Mouse (Mus musculus) CH12F3 (cell line): ENCODE data around the gene Vmn2r57.
"Not testable (repeated sequence)": the region's sequence is repeated elsewhere in the genome, so short reads cannot be mapped to it uniquely, and the experiment has no call there.

ENCODE experiments used
- in situ Hi-C: fragments of 300-500 bp; cut with MboI; formaldehyde crosslinking; loops from 2 replicates; pipeline ENCODE4 v1.14.3; 2020; ENCODE audit warnings: low sequenced_read_pairs

The Vmn2r57 gene

DNA sequence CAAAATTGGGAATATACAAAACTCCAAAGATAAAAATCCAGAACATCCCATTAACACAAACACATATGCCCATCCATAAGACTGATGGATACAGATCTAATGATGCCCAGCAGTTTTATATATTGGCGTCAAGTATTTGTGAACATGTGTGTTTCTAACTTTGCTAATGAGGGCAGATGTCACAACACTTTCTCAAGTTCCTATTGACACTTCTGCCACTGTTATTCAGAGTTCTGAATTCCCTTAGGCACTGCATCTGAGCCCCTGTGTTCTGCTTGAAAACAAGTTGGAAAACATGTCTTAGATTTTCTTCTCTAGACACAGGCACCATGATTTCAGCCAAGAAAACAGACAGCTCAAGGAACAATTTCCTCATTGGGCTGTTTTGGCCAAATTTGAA lies at the start of gene Vmn2r57:
Gene Vmn2r57 (minus strand): TSS at position 101 of the 400 bp plus-strand sequence.
- in situ Hi-C loops, result not testable (repeated sequence)

DNA sequence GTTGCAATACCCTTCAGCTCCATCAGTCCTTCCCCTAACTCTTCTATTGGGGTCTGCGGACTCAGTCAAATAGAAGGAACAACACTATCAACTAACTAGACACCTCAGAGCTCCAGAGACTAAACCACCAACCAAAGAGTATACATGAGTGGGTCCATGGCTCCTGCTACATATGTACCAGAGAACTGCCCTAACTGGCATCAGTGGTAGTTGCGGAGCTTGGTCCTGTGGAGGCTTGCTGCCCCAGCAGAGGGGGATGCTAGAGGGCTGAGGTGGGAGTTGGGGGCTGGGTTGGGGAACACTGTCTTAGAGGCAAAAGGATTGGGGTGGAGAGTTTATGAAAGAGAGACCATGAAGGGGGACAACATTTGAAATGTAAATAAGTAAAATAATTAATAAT lies 49.4 kb upstream of the Vmn2r57 start:
- in situ Hi-C loops, result no loop called here

DNA sequence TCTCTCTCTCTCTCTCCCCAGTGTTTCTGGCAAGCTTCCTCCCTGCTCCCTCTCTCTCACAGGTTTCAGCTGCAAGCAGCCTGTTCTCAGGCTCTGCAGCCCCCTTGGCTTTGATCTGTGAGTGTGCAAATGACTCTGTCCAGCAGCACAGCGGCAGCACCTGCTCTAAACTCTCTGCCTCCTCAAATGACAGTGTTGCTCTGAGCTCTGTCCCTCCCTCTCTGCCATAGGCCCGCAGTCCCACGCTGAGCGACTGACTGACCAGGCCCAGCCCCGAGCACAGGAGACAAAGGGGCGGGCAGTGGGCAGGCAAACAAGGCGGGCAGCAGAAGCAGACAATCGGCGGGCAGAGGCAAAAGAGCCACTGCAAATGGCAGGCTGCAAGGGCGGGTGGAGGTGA lies 3.4 kb upstream of the Vmn2r57 start:
- in situ Hi-C loops, result no loop called here

DNA sequence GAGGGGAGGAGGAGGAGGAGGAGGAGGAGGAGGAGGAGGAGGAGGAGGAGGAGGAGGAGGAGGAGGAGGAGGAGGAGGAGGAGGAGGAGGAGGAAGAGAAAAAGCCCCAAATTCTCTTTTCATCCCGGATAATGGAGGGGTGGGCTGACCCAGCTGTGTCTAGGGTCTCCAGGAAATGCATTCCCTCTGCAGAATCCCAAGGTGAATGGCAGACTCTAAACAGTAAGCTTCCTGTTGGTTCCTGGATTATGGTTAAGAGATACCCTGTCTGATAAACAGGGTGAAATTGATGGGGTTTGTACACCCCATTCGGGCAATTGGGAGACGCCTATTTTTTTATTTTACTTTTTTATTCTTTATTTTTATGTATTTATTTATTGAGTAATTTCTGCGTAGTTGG lies 54.4 kb downstream of the Vmn2r57 start:
- in situ Hi-C loops, result no loop called here

DNA sequence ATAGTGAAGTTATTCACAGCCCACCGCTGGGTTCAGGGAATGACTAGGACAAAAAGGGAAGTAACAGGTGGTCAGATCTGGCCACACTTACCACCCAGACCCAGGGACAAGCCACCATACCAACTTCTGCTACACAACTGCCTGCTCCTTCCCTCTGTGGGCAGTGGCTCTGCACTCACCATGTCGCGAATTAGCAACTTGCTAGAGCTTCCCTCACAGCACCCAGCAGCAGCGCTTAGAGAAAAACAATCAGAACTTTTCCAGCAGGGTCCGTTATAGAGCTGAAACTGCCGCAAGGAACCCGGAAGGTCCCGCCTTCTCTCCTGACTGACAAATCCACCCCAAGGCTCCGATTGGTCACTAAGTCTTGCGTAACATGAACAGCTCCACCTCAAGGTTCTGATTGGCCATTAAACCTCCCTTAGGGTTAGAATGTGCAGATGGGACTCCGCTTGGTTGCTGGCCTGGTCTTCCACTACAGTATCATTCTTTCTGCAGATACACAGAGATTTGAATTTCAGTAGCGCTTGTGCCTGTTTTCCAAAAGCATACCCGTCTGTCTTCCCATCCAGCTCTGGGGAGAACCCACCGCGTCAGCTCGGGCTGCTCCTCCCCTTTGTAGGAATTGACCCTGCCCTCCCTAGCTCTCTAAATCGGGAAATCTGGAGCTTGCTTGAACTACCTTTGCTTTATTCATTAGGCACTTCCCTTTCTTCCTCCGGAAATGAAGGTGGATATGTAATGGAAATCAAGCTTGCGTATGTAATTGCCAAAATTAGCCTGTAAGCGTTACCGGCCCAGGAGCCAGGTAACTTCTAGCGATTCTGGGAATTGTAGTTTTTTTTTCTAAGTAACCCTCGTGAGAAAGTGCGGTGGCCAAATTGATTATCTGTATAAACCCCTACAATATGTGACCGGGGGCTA lies 55.2 kb downstream of the Vmn2r57 start, which contains the start of gene AI987944:
Gene AI987944 (minus strand): TSS at position 332 of the 924 bp plus-strand sequence.
- in situ Hi-C loops, result no loop called here
